Mouse (Mus musculus) hindbrain, embryonic 12.5 days (tissue): ENCODE data around the gene Fasl. TPM values are rescaled to one million over a fixed set of nuclear protein-coding genes. Genes with fewer than 3 reads are reported as not detected.

Experiments used
- ATAC-seq: fragments of 200-750 bp; cut with Nextera tagmentation; 2 replicates; pipeline ENCODE4 v1.8.0; 2017; ENCODE audit warnings: moderate TSS enrichment; ENCODE audit not compliant: low FRiP score
- H3K27ac ChIP-seq: fragments of 300-500 bp; sonication (generic); 2 replicates; pipeline ENCODE4 v1.5.1; 2016; ENCODE audit warnings: mild to moderate bottlenecking
- H3K27me3 ChIP-seq: fragments of 300-500 bp; sonication (generic); 2 replicates; pipeline ENCODE4 v1.6.1; 2016; ENCODE audit warnings: mild to moderate bottlenecking
- H3K36me3 ChIP-seq: fragments of 300-500 bp; sonication (generic); 2 replicates; pipeline ENCODE4 v1.6.1; 2016; ENCODE audit warnings: mild to moderate bottlenecking
- H3K4me1 ChIP-seq: fragments of 300-500 bp; sonication (generic); 2 replicates; pipeline ENCODE4 v1.6.1; 2016
- H3K4me2 ChIP-seq: fragments of 300-500 bp; sonication (generic); replicated peaks from 2 replicates; pipeline ENCODE4 v1.6.1; 2016; ENCODE audit warnings: mild to moderate bottlenecking
- H3K4me3 ChIP-seq: fragments of 300-500 bp; sonication (generic); 2 replicates; pipeline ENCODE4 v1.5.1; 2016; ENCODE audit warnings: mild to moderate bottlenecking
- H3K9ac ChIP-seq: fragments of 300-500 bp; sonication (generic); 2 replicates; pipeline ENCODE4 v1.6.1; 2016; ENCODE audit warnings: mild to moderate bottlenecking, moderate library complexity
- H3K9me3 ChIP-seq: fragments of 300-500 bp; sonication (generic); replicated peaks from 2 replicates; pipeline ENCODE4 v1.6.1; 2016; ENCODE audit warnings: mild to moderate bottlenecking
- WGBS: fragments of 180-500 bp; shearing (Covaris S2); methylation state at CpG from one replicate; pipeline ENCODE4 v1.1.7; 2016; 5-methylcytosine and 5-hydroxymethylcytosine counted together
- polyA plus RNA-seq: library from polyadenylated mRNA; unstranded; fragments of >200 nt; fragmentation: Nextera tagmentation; extraction: Ambion mirVana; gene quantifications from 2 replicates; pipeline ENCODE4 v1.2.1, GENCODE M21; 2016

The Fasl gene
- polyA plus RNA-seq, 1 experiment from 2014 or later = 0.21 TPM

- Histone ChIP-seq H3K9ac (no peak overlapping the region), H3K4me2 (no peak overlapping the region), H3K27ac (no peak overlapping the region), H3K4me3 (no peak overlapping the region), H3K27me3 (no peaks in the 10 kb centered on the region), H3K4me1 (no peaks in the 10 kb centered on the region), H3K36me3 (no peaks in the 10 kb centered on the region), H3K9me3 (no peaks in the 10 kb centered on the region)
- ATAC-seq = no peak
- 77% methylated on average over 8 of the region's 8 CpGs for WGBS
These were observed 37.7 kb downstream of the Fasl start for GRCm38 (mm10) chr1:161750471-161751041.

- WGBS = 93% methylated on average over 6 of the region's 6 CpGs
- H3K9me3 ChIP-seq = no peaks in the 10 kb centered on the region
- H3K4me2 ChIP-seq = no peak overlapping the region
- H3K4me3 ChIP-seq = no peak overlapping the region
- no peak for ATAC-seq
- no peaks in the 10 kb centered on the region for H3K27me3 ChIP-seq
- no peaks in the 10 kb centered on the region for H3K36me3 ChIP-seq
- no peak overlapping the region; the same call in 1 of the 2 replicates for H3K27ac ChIP-seq
- no peak overlapping the region for H3K9ac ChIP-seq
- H3K4me1 ChIP-seq = no peaks in the 10 kb centered on the region
These were observed 39.6 kb downstream of the Fasl start for GRCm38 (mm10) chr1:161748685-161749084.

GRCm38 (mm10) chr1:161748138-161748537 is 40.2 kb downstream of the Fasl start:
- Histone ChIP-seq H3K4me3 (no peak overlapping the region), H3K9me3 (no peaks in the 10 kb centered on the region), H3K27me3 (no peaks in the 10 kb centered on the region), H3K4me2 (no peak overlapping the region), H3K36me3 (no peaks in the 10 kb centered on the region), H3K27ac (no peak overlapping the region), H3K4me1 (no peaks in the 10 kb centered on the region), H3K9ac (no peak overlapping the region)
- ATAC-seq = no peak
- 47% methylated on average over 8 of the region's 8 CpGs for WGBS

- Histone ChIP-seq H3K4me1 (no peaks in the 10 kb centered on the region), H3K9me3 (no peaks in the 10 kb centered on the region), H3K36me3 (no peaks in the 10 kb centered on the region), H3K27ac (no peak overlapping the region), H3K9ac (no peak overlapping the region), H3K27me3 (no peaks in the 10 kb centered on the region), H3K4me3 (no peak overlapping the region), H3K4me2 (no peak overlapping the region)
- WGBS = 84% methylated on average over 25 of the region's 25 CpGs
- no peak for ATAC-seq
These were observed 41.6 kb downstream of the Fasl start for GRCm38 (mm10) chr1:161746542-161747302.

GRCm38 (mm10) chr1:161744855-161745254 is 43.4 kb downstream of the Fasl start:
- 91% methylated on average over 4 of the region's 4 CpGs for WGBS
- no peaks in the 10 kb centered on the region for H3K27me3 ChIP-seq
- no peak overlapping the region for H3K27ac ChIP-seq
- H3K4me1 ChIP-seq = no peaks in the 10 kb centered on the region
- no peaks in the 10 kb centered on the region for H3K36me3 ChIP-seq
- no peak overlapping the region for H3K4me2 ChIP-seq
- ATAC-seq = no peak
- no peaks in the 10 kb centered on the region for H3K9me3 ChIP-seq
- H3K9ac ChIP-seq = no peak overlapping the region
- H3K4me3 ChIP-seq = no peak overlapping the region

- ATAC-seq = no peak
- WGBS = 85% methylated on average over 4 of the region's 4 CpGs
- Histone ChIP-seq H3K27ac (no peak overlapping the region), H3K27me3 (no peaks in the 10 kb centered on the region), H3K36me3 (no peaks in the 10 kb centered on the region), H3K4me3 (no peak overlapping the region), H3K9ac (no peak overlapping the region), H3K4me1 (no peaks in the 10 kb centered on the region), H3K9me3 (no peaks in the 10 kb centered on the region), H3K4me2 (no peak overlapping the region)
These were observed 44.1 kb downstream of the Fasl start for GRCm38 (mm10) chr1:161744209-161744608.

GRCm38 (mm10) chr1:161742481-161743267 is 45.6 kb downstream of the Fasl start:
- Histone ChIP-seq H3K4me1 (no peaks in the 10 kb centered on the region), H3K36me3 (no peaks in the 10 kb centered on the region), H3K27ac (no peak overlapping the region), H3K9ac (no peak overlapping the region), H3K4me3 (no peak overlapping the region), H3K9me3 (no peaks in the 10 kb centered on the region), H3K4me2 (no peak overlapping the region), H3K27me3 (no peaks in the 10 kb centered on the region)
- 89% methylated on average over 16 of the region's 16 CpGs for WGBS
- no peak for ATAC-seq

GRCm38 (mm10) chr1:161736848-161737247 is 51.4 kb downstream of the Fasl start:
- H3K27me3 ChIP-seq = 0 out of 2 replicates have a peak, but pooled peaks cover 3% of the 10 kb centered on the region
- no peaks in the 10 kb centered on the region for H3K4me1 ChIP-seq
- H3K4me3 ChIP-seq = no peak overlapping the region
- no peak overlapping the region for H3K9ac ChIP-seq
- no peaks in the 10 kb centered on the region for H3K9me3 ChIP-seq
- H3K27ac ChIP-seq = no peak overlapping the region
- no peak for ATAC-seq
- no peak overlapping the region for H3K4me2 ChIP-seq
- WGBS = 9% methylated on average over 3 of the region's 3 CpGs
- no peaks in the 10 kb centered on the region for H3K36me3 ChIP-seq

GRCm38 (mm10) chr1:161736255-161736654 is 52.0 kb downstream of the Fasl start:
- Histone ChIP-seq H3K4me3 (no peak overlapping the region), H3K4me1 (no peaks in the 10 kb centered on the region), H3K27ac (no peak overlapping the region), H3K9me3 (no peaks in the 10 kb centered on the region), H3K36me3 (no peaks in the 10 kb centered on the region), H3K4me2 (no peak overlapping the region), H3K9ac (no peak overlapping the region), H3K27me3 (0 out of 2 replicates have a peak, but pooled peaks cover 3% of the 10 kb centered on the region)
- 92% methylated on average over 3 of the region's 3 CpGs for WGBS
- no peak for ATAC-seq

GRCm38 (mm10) chr1:161735465-161736046 is 52.7 kb downstream of the Fasl start:
- Histone ChIP-seq H3K27me3 (0 out of 2 replicates have a peak, but pooled peaks cover 3% of the 10 kb centered on the region), H3K9me3 (no peaks in the 10 kb centered on the region), H3K4me2 (no peak overlapping the region), H3K9ac (no peak overlapping the region), H3K4me1 (no peaks in the 10 kb centered on the region), H3K4me3 (no peak overlapping the region), H3K36me3 (no peaks in the 10 kb centered on the region), H3K27ac (no peak overlapping the region)
- 67% methylated on average over 11 of the region's 11 CpGs for WGBS
- no peak for ATAC-seq

GRCm38 (mm10) chr1:161734741-161735211 is 53.5 kb downstream of the Fasl start:
- Histone ChIP-seq H3K4me1 (no peaks in the 10 kb centered on the region), H3K27ac (no peak overlapping the region), H3K36me3 (no peaks in the 10 kb centered on the region), H3K4me3 (no peak overlapping the region), H3K27me3 (0 out of 2 replicates have a peak, but pooled peaks cover 3% of the 10 kb centered on the region), H3K4me2 (no peak overlapping the region), H3K9ac (no peak overlapping the region), H3K9me3 (no peaks in the 10 kb centered on the region)
- no peak for ATAC-seq
- WGBS = 77% methylated on average over 14 of the region's 14 CpGs

- H3K9me3 ChIP-seq = no peaks in the 10 kb centered on the region
- 89% methylated on average over 11 of the region's 11 CpGs for WGBS
- H3K9ac ChIP-seq = no peak overlapping the region
- ATAC-seq = no peak
- no peak overlapping the region for H3K27ac ChIP-seq
- no peak overlapping the region for H3K4me2 ChIP-seq
- no peak overlapping the region for H3K4me3 ChIP-seq
- no peaks in the 10 kb centered on the region for H3K4me1 ChIP-seq
- H3K27me3 ChIP-seq = 0 out of 2 replicates have a peak, but pooled peaks cover 3% of the 10 kb centered on the region
- no peaks in the 10 kb centered on the region for H3K36me3 ChIP-seq
These were observed 54.0 kb downstream of the Fasl start for GRCm38 (mm10) chr1:161734314-161734713.
